Mouse (Mus musculus) heart, embryonic 11.5 days (tissue): Measurements from ENCODE around the gene Heatr5a. TPM values are rescaled to one million over a fixed set of nuclear protein-coding genes. Genes with fewer than 3 reads are reported as not detected.
A peak's percentile ranks its signal among the peaks of the same experiment; 100 is the strongest.

Experiments used
- ATAC-seq: fragments of 200-750 bp; cut with Nextera tagmentation; replicated peaks from 2 replicates; pipeline ENCODE4 v1.8.0; 2017; ENCODE audit warnings: moderate library complexity; ENCODE audit not compliant: insufficient number of reproducible peaks, low FRiP score, low TSS enrichment
- H3K27ac ChIP-seq: fragments of 300-500 bp; sonication (generic); 2 replicates; pipeline ENCODE4 v1.5.1; 2014; ENCODE audit warnings: mild to moderate bottlenecking, low read depth, low read length
- H3K27me3 ChIP-seq: fragments of 300-500 bp; sonication (generic); 2 replicates; pipeline ENCODE4 v1.6.1; 2014; ENCODE audit warnings: mild to moderate bottlenecking, low read length, mixed read lengths; ENCODE audit not compliant: control insufficient read depth, insufficient read depth
- H3K36me3 ChIP-seq: fragments of 300-500 bp; sonication (generic); 2 replicates; pipeline ENCODE4 v1.6.1; 2014; ENCODE audit warnings: mild to moderate bottlenecking, low read length, moderate library complexity, mixed read lengths; ENCODE audit not compliant: control insufficient read depth, insufficient read depth
- H3K4me1 ChIP-seq: fragments of 300-500 bp; sonication (generic); 2 replicates; pipeline ENCODE4 v1.6.1; 2014; ENCODE audit warnings: low read length; ENCODE audit not compliant: control insufficient read depth, insufficient read depth
- H3K4me2 ChIP-seq: fragments of 300-500 bp; sonication (generic); 2 replicates; pipeline ENCODE4 v1.6.1; 2014; ENCODE audit warnings: mild to moderate bottlenecking, moderate library complexity
- H3K4me3 ChIP-seq: fragments of 300-500 bp; sonication (generic); 2 replicates; pipeline ENCODE4 v1.5.1; 2014; ENCODE audit warnings: low read depth, low read length
- H3K9ac ChIP-seq: fragments of 300-500 bp; sonication (generic); 2 replicates; pipeline ENCODE4 v1.6.1; 2014; ENCODE audit warnings: mild to moderate bottlenecking, low read depth, low read length, moderate library complexity
- H3K9me3 ChIP-seq: fragments of 300-500 bp; sonication (generic); replicated peaks from 2 replicates; pipeline ENCODE4 v1.6.1; 2016; ENCODE audit warnings: low read length; ENCODE audit not compliant: control insufficient read depth
- WGBS: fragments of 180-500 bp; shearing (Covaris S2); extraction: QIAGEN DNeasy Blood & Tissue Kit; methylation state at CpG from one replicate; pipeline ENCODE4 v1.1.7; 2014; ENCODE audit not compliant: insufficient replicate concordance; 5-methylcytosine and 5-hydroxymethylcytosine counted together
- polyA plus RNA-seq: library from polyadenylated mRNA; unstranded; fragments of >200 nt; fragmentation: Nextera tagmentation; extraction: Ambion mirVana; gene quantifications from 2 replicates; pipeline ENCODE4 v1.2.1, GENCODE M21; 2014

The Heatr5a gene
- polyA plus RNA-seq, 1 experiment from 2014 or later, result 10.2 TPM

DNA sequence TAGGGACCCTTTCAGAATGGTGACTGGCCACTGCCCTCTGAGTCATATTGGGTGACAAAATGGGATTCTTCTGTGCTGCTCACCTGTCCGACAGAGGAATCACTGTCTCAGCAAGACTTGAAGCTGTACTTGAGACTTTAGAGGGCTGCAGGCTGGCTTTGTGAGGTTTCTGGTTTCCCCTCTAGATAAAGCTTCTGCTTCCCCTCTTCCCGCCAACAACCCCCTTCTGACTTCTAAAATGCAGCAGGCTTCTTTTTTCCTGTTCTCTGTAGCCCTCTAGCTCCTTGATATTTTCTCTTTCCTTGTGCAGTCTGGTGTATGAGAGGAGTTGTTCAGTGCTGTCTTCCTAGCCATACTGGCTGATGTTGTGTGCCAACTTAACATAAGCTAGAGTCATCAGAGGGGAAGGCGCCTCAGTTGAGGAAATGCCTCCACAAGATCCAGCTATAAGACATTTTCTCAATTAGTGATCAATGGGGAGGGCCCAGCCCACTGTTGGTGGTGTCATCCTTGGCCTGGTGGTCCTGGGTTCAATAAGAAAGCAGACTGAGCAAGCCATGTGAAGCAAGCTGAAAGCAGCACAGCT, 14.1 kb upstream of the Heatr5a start:
- no peak for ATAC-seq
- Histone ChIP-seq H3K4me2 (no peak overlapping the region), H3K9me3 (no peaks in the 10 kb centered on the region), H3K27ac (no peak overlapping the region), H3K9ac (no peak overlapping the region), H3K27me3 (no peaks in the 10 kb centered on the region), H3K4me3 (no peak overlapping the region), H3K4me1 (no peaks in the 10 kb centered on the region), H3K36me3 (no peaks in the 10 kb centered on the region)
- WGBS, result 80% methylated on average over 3 of the region's 3 CpGs

GRCm38 (mm10) chr12:51983625-51984024, 12.5 kb upstream of the Heatr5a start:
- H3K4me3 ChIP-seq, result no peak overlapping the region
- WGBS, result 75% methylated on average over 1 of the region's 1 CpGs
- no peaks in the 10 kb centered on the region for H3K27me3 ChIP-seq

DNA sequence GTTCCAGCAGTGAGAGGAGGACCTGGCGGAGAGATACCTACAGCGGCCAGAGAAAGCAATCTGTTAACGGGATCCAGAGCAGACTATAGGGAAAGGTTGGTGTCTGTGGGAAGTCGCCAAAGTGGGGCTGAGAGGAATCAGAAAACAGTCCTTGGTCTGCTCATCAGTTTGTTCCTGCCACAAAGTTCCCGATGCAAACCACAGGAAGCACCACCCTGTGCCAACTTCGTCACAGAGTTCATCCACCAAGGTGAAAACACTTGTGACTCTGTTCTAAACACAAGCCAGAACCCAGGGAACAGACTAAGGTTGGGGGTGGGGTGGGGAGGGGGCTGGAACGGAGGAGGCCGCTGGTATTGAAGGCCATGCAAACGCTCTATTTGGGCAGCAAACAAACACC, 5.4 kb upstream of the Heatr5a start:
- H3K9ac ChIP-seq, result no peak overlapping the region
- 0 out of 2 replicates have a peak, but pooled peaks cover 3% of the 10 kb centered on the region for H3K9me3 ChIP-seq
- ATAC-seq, result no peak
- 62% methylated on average over 9 of the region's 9 CpGs for WGBS
- no peak overlapping the region for H3K4me3 ChIP-seq
- no peaks in the 10 kb centered on the region for H3K36me3 ChIP-seq
- H3K4me2 ChIP-seq, result no peak overlapping the region
- H3K4me1 ChIP-seq, result no peaks in the 10 kb centered on the region
- no peak overlapping the region for H3K27ac ChIP-seq
- no peaks in the 10 kb centered on the region for H3K27me3 ChIP-seq

More at GRCm38 (mm10) chr12:51983625-51984024, 12.5 kb upstream of the Heatr5a start:
- H3K4me2 ChIP-seq, result no peak overlapping the region
- no peaks in the 10 kb centered on the region for H3K9me3 ChIP-seq
- H3K27ac ChIP-seq, result no peak overlapping the region
- no peak for ATAC-seq
- no peaks in the 10 kb centered on the region for H3K4me1 ChIP-seq
- H3K36me3 ChIP-seq, result no peaks in the 10 kb centered on the region
- H3K9ac ChIP-seq, result no peak overlapping the region

GRCm38 (mm10) chr12:51974381-51974780, 3.3 kb upstream of the Heatr5a start:
- H3K4me1 ChIP-seq, result peaks cover 3% of the 10 kb centered on the region; the same call in 1 of the 2 replicates
- no peaks in the 10 kb centered on the region for H3K27me3 ChIP-seq
- no peak for ATAC-seq
- no peaks in the 10 kb centered on the region for H3K36me3 ChIP-seq
- H3K4me3 ChIP-seq, result no peak overlapping the region
- no peak overlapping the region for H3K27ac ChIP-seq
- no peak overlapping the region for H3K9ac ChIP-seq
- 0 out of 2 replicates have a peak, but pooled peaks cover 3% of the 10 kb centered on the region for H3K9me3 ChIP-seq
- H3K4me2 ChIP-seq, result no peak overlapping the region
- 90% methylated on average over 1 of the region's 1 CpGs for WGBS

DNA sequence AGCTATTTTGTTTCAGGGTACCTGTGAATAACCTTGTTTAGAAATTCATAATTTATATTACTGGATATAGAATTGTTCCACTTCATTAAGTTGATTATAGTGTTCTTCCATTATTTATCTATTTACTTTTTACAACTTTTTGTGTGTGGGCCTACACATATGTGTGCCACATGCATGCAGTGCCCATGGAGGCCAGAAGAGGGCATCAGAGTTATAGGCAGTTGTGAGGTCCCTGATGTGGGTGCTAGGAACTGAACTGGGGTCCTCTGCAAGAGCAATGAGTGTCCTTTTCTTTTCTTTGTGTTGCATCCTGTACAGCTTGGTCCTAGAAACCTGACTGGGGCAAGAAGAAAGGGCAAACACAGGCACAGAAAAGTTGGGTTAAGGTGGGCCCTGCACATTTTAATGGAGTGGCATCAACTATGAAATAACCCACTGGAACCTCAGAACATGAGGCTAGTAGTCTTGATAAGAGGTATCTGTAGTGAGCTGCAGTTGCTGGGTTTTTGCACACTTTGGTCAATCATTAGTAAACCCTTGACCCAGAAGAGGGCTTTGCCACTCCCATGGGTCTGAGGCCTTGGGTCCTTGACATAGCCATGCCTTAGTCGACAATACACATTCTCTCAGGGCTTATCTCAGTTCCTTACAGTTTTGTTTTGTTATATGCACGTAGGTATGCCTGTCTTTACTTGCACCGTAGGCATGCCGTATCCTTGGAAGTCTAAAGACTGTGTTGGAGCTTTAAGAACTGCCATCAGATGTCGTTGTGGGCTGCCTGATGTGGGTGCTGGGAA, 1.3 kb upstream of the Heatr5a start:
- WGBS, result 89% methylated on average over 5 of the region's 5 CpGs
- Histone ChIP-seq H3K4me3 (no peak overlapping the region), H3K4me1 (peaks cover 3% of the 10 kb centered on the region; the same call in 1 of the 2 replicates), H3K4me2 (no peak overlapping the region), H3K36me3 (no peaks in the 10 kb centered on the region), H3K27me3 (no peaks in the 10 kb centered on the region), H3K9me3 (0 out of 2 replicates have a peak, but pooled peaks cover 3% of the 10 kb centered on the region), H3K27ac (no peak overlapping the region), H3K9ac (no peak overlapping the region)
- no peak for ATAC-seq

DNA sequence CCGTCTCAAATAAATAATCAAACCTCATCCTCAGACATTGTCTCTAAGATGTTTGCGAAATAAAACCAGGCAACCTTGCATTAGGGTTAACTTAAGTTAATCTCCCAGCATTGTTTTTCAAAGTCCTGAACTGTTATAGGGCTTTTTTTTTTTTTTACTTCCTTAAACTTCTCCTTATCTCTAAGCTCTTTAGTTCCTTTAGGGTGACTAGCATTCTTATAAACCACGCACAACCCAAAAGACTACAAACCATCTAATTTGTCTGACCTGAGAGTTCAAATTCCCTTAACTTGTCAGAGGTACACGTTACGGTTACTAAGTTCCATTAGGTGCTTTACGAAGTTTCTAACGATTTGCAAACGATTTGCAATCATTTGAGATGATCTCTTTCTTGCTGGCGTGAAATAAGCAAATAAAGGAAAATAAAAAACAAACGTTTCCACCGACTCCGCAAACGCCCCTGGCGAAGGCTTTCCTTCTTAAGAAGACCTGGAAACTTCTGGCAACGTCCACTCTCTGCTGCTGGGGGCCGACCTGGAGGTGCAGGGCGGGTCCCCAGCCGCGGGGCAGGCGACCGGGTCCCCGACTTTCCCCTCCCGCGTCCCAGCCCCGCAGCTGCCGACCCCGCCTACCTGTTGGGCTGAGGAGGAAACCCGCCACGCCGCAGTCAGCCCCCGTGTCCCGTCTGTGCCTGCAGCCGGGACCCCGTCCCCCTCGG, 610 bp downstream of the Heatr5a start:
- Histone ChIP-seq H3K9me3 (0 out of 2 replicates have a peak, but pooled peaks cover 3% of the 10 kb centered on the region), H3K9ac (peak overlapping the region; percentile 96), H3K4me3 (peak overlapping the region; percentile 99), H3K27ac (peak overlapping the region; percentile 94), H3K4me2 (peak overlapping the region; percentile 77), H3K27me3 (no peaks in the 10 kb centered on the region), H3K4me1 (peaks cover 3% of the 10 kb centered on the region; the same call in 1 of the 2 replicates), H3K36me3 (no peaks in the 10 kb centered on the region)
- 2% methylated on average over 35 of the region's 35 CpGs for WGBS
- ATAC-seq, result peak; percentile 73

GRCm38 (mm10) chr12:51969876-51970275, 1.2 kb downstream of the Heatr5a start:
- H3K27me3 ChIP-seq, result no peaks in the 10 kb centered on the region
- 0 out of 2 replicates have a peak, but pooled peaks cover 3% of the 10 kb centered on the region for H3K9me3 ChIP-seq
- 8% methylated on average over 7 of the region's 7 CpGs for WGBS
- no peak overlapping the region for H3K27ac ChIP-seq
- peaks cover 3% of the 10 kb centered on the region; the same call in 1 of the 2 replicates for H3K4me1 ChIP-seq
- no peak for ATAC-seq
- peak overlapping the region; percentile 77 for H3K4me2 ChIP-seq
- no peaks in the 10 kb centered on the region for H3K36me3 ChIP-seq
- peak overlapping the region; percentile 96 for H3K9ac ChIP-seq
- peak overlapping the region; percentile 99 for H3K4me3 ChIP-seq

- no peak for ATAC-seq
- Histone ChIP-seq H3K9me3 (0 out of 2 replicates have a peak, but pooled peaks cover 3% of the 10 kb centered on the region), H3K4me1 (peaks cover 3% of the 10 kb centered on the region; the same call in 1 of the 2 replicates), H3K27me3 (no peaks in the 10 kb centered on the region), H3K27ac (no peak overlapping the region), H3K36me3 (no peaks in the 10 kb centered on the region), H3K4me2 (no peak overlapping the region; the same call in 1 of the 2 replicates), H3K4me3 (no peak overlapping the region), H3K9ac (no peak overlapping the region)
- WGBS, result 86% methylated on average over 2 of the region's 2 CpGs
These were observed 2.0 kb downstream of the Heatr5a start for GRCm38 (mm10) chr12:51969092-51969491.
